Mouse (Mus musculus) forebrain, embryonic 11.5 days (tissue): ENCODE data around the gene Lmtk2. TPM values are rescaled to one million over a fixed set of nuclear protein-coding genes. Genes with fewer than 3 reads are reported as not detected.

Experiments used
- ATAC-seq: fragments of 200-750 bp; cut with Nextera tagmentation; replicated peaks from 2 replicates; pipeline ENCODE4 v1.8.0; 2017; ENCODE audit warnings: moderate TSS enrichment; ENCODE audit not compliant: low FRiP score
- DNase-seq: peaks from one replicate; pipeline ENCODE4 v3.0.0-alpha.2; 2017; ENCODE audit warnings: low spot score
- H3K27ac ChIP-seq: fragments of 300-500 bp; sonication (generic); 2 replicates; pipeline ENCODE4 v1.5.1; 2014; ENCODE audit warnings: low read depth, low read length
- H3K27me3 ChIP-seq: fragments of 300-500 bp; sonication (generic); 2 replicates; pipeline ENCODE4 v1.6.1; 2014; ENCODE audit warnings: mild to moderate bottlenecking, low read length, mixed read lengths; ENCODE audit not compliant: control insufficient read depth, insufficient read depth
- H3K36me3 ChIP-seq: fragments of 300-500 bp; sonication (generic); 2 replicates; pipeline ENCODE4 v1.6.1; 2014; ENCODE audit warnings: mild to moderate bottlenecking, low read length, moderate library complexity, mixed read lengths; ENCODE audit not compliant: control insufficient read depth, insufficient read depth
- H3K4me1 ChIP-seq: fragments of 300-500 bp; sonication (generic); replicated peaks from 2 replicates; pipeline ENCODE4 v1.6.1; 2014; ENCODE audit warnings: low read length, mixed read lengths; ENCODE audit not compliant: control insufficient read depth, insufficient read depth
- H3K4me2 ChIP-seq: fragments of 300-500 bp; sonication (generic); 2 replicates; pipeline ENCODE4 v1.6.1; 2014; ENCODE audit warnings: low read depth, mild to moderate bottlenecking, low read length, moderate library complexity, mixed read lengths; ENCODE audit not compliant: severe bottlenecking
- H3K4me3 ChIP-seq: fragments of 300-500 bp; sonication (generic); 2 replicates; pipeline ENCODE4 v1.5.1; 2014; ENCODE audit warnings: low read depth, low read length
- H3K9ac ChIP-seq: fragments of 300-500 bp; sonication (generic); 2 replicates; pipeline ENCODE4 v1.6.1; 2014; ENCODE audit warnings: low read length
- H3K9me3 ChIP-seq: fragments of 300-500 bp; sonication (generic); 2 replicates; pipeline ENCODE4 v1.6.1; 2016; ENCODE audit warnings: low read length, mixed read lengths; ENCODE audit not compliant: control insufficient read depth
- WGBS: fragments of 180-500 bp; shearing (Covaris S2); extraction: QIAGEN DNeasy Blood & Tissue Kit; methylation state at CpG from one replicate; pipeline ENCODE4 v1.1.7; 2014; 5-methylcytosine and 5-hydroxymethylcytosine counted together
- polyA plus RNA-seq: library from polyadenylated mRNA; unstranded; fragments of >200 nt; fragmentation: Nextera tagmentation; extraction: Ambion mirVana; gene quantifications from 2 replicates; pipeline ENCODE4 v1.2.1, GENCODE M21; 2014

Gene Lmtk2
- polyA plus RNA-seq, 1 experiment from 2014 or later = 8.3 TPM

DNA sequence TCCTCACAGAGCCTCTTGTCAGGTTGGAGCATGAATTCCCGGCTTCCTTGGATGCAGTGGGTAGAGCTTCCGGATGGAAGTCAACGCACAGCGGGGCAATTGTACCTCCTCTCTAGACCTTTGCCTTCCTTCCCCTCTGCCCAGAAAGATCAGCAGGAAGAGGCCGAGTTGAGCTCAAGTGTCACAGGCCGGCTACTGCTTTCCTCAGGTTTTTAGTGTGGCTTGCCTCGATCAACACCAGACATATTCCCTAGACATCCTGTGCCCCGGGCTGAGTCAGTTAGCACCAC, 1.7 kb upstream of the Lmtk2 start:
- ATAC-seq (no peak), DNase-seq (no peak)

DNA sequence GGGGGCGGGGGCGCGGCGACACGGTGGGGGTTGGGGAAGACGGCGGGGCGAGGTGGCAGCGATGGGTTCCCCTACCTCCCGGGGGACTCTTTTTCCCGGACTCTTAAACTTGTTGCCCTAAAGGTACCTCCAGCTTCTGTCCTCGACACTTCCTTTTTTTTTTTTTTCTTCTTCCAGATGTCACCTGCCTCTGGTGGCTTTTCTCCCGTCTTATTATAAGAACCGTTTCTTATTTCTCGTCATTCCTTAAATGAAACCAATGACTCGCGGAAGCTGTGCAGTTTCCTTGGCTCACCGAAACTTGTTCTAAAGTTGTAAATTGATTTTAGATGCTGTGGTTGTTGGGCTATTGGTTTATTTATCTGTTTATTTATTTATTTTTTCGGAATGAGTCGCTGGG, 712 bp downstream of the Lmtk2 start:
- no peaks in the 10 kb centered on the region for H3K9me3 ChIP-seq
- ATAC-seq (no peak), DNase-seq (no peak)
- no peaks in the 10 kb centered on the region for H3K27me3 ChIP-seq
- peak overlapping the region; percentile 92 for H3K9ac ChIP-seq
- peaks cover 8% of the 10 kb centered on the region; the same call in 1 of the 2 replicates for H3K4me1 ChIP-seq
- peak overlapping the region; percentile 66 for H3K4me2 ChIP-seq
- H3K4me3 ChIP-seq = peak overlapping the region; percentile 100
- no peaks in the 10 kb centered on the region for H3K36me3 ChIP-seq
- H3K27ac ChIP-seq = peak overlapping the region; percentile 77; the same call in 1 of the 2 replicates
- 2% methylated on average over 20 of the region's 20 CpGs for WGBS

More for the DNA sequence above, 1.7 kb upstream of the Lmtk2 start:
- no peak overlapping the region for H3K27ac ChIP-seq
- WGBS = 45% methylated on average over 8 of the region's 8 CpGs
- no peaks in the 10 kb centered on the region for H3K27me3 ChIP-seq
- H3K9ac ChIP-seq = no peak overlapping the region
- H3K4me2 ChIP-seq = no peak overlapping the region
- no peak overlapping the region for H3K4me3 ChIP-seq
- H3K36me3 ChIP-seq = no peaks in the 10 kb centered on the region
- H3K9me3 ChIP-seq = no peaks in the 10 kb centered on the region
- peaks cover 8% of the 10 kb centered on the region; the same call in 1 of the 2 replicates for H3K4me1 ChIP-seq

DNA sequence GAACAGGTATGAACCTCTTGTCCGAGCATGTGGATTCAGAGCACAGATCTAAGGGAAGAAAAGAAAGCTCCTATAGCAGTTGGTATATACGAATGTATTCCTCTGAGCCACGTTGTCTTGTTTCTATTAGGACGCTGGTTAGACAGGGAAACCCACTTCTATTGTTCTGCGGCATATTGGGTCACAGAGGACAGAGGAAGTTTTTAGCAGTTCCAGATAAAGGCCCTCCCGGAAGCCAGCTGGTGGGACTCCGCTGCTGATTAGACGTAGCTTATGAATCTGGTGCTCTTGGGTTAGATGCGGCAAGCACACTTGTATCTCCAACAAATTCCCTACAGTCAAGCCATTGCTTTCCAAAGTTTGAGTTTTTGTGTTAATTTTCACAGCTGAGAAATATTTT, 4.8 kb downstream of the Lmtk2 start:
- H3K9me3 ChIP-seq = no peaks in the 10 kb centered on the region
- no peak overlapping the region for H3K27ac ChIP-seq
- ATAC-seq (no peak), DNase-seq (no peak)
- 82% methylated on average over 9 of the region's 9 CpGs for WGBS
- H3K27me3 ChIP-seq = no peaks in the 10 kb centered on the region
- no peak overlapping the region for H3K4me3 ChIP-seq
- peaks cover 5% of the 10 kb centered on the region; the same call in 1 of the 2 replicates for H3K4me1 ChIP-seq
- no peaks in the 10 kb centered on the region for H3K36me3 ChIP-seq
- H3K9ac ChIP-seq = no peak overlapping the region
- H3K4me2 ChIP-seq = no peak overlapping the region

DNA sequence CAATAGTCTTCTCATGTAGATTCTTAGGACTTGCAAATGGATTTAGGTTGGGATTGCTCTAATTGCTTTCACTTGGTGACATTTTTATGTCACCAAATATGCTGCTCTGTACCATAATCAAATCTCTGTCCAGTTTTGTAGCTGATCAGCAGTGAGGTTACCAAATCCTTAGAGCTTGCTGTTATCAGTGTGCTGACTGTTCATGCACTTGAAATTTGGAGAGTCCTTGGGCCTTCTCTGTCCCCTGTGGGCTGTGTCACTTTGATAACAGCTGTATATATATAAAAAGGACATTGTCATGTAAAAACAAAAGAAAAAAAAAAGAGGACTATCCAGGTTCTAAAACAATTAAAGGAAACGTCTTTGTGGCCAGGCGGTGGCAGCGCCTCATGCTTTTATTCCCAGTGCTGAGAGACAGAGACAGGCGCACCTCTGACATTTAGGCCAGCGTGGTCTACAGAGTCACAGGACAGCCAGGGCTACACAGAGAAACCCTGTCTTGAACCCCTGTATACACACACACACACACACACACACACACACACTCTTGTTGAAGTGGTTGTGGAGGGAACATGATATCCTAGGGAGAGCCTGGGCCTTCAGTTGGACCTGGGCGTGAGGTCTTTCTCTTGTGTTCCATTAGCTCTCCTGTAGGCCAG, 5.4 kb downstream of the Lmtk2 start:
- Histone ChIP-seq H3K9ac (no peak overlapping the region), H3K27me3 (no peaks in the 10 kb centered on the region), H3K4me2 (no peak overlapping the region), H3K27ac (no peak overlapping the region), H3K9me3 (no peaks in the 10 kb centered on the region), H3K4me1 (peaks cover 5% of the 10 kb centered on the region; the same call in 1 of the 2 replicates), H3K36me3 (no peaks in the 10 kb centered on the region), H3K4me3 (no peak overlapping the region)
- ATAC-seq (no peak), DNase-seq (no peak)
- WGBS = 81% methylated on average over 6 of the region's 6 CpGs

DNA sequence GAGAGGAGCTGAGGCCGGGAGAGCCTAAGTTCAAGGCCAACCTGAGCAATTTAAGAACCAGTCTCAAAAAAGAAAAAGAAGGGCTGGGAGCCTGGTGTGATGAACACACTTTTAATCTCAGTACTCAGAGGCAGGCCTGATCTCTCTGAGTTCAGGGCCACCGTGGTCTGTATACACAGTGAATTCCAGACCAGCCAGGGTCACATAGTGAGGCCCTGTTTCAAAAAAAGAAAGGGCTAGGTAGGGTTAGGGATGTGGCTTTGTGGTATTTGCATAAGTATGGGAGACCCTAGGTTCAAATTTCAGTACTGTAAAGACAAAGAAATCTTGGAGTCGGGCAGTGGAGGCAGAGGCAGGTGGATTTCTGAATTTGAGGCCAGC, 5.9 kb downstream of the Lmtk2 start:
- no peaks in the 10 kb centered on the region for H3K27me3 ChIP-seq
- H3K4me2 ChIP-seq = no peak overlapping the region
- WGBS = 86% methylated on average over 3 of the region's 3 CpGs
- no peaks in the 10 kb centered on the region for H3K36me3 ChIP-seq
- no peak overlapping the region for H3K4me3 ChIP-seq
- no peak for DNase-seq
- no peak overlapping the region for H3K9ac ChIP-seq
- H3K4me1 ChIP-seq = peaks cover 4% of the 10 kb centered on the region; the same call in 1 of the 2 replicates
- no peak for ATAC-seq
- no peaks in the 10 kb centered on the region for H3K9me3 ChIP-seq
- H3K27ac ChIP-seq = no peak overlapping the region

DNA sequence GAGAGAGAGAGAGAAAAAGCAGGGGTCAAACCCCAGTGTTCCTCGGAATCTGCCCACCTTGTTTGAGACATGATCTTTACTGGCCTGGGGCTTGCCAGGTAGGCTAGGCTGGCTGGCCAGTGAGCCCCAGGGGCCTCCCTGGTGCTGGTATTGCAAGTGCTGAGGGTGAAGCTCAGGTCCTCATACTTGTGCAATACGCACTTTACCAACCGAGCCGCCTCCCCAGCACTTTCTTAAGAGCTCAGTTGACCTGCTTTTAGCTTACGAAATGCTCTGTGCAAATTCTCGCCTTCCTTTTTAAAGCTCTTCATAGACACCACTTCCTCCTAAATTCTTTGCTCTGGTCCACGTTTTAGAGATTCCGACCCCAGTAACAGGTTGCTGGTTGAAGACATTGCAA, 9.0 kb downstream of the Lmtk2 start:
- 95% methylated on average over 8 of the region's 8 CpGs for WGBS
- Histone ChIP-seq H3K9me3 (no peaks in the 10 kb centered on the region), H3K27me3 (no peaks in the 10 kb centered on the region), H3K9ac (no peak overlapping the region), H3K36me3 (no peaks in the 10 kb centered on the region), H3K4me3 (no peak overlapping the region), H3K4me1 (0 out of 2 replicates have a peak, but pooled peaks cover 2% of the 10 kb centered on the region), H3K27ac (no peak overlapping the region), H3K4me2 (no peak overlapping the region)
- no peak for ATAC-seq
- DNase-seq = no peak

DNA sequence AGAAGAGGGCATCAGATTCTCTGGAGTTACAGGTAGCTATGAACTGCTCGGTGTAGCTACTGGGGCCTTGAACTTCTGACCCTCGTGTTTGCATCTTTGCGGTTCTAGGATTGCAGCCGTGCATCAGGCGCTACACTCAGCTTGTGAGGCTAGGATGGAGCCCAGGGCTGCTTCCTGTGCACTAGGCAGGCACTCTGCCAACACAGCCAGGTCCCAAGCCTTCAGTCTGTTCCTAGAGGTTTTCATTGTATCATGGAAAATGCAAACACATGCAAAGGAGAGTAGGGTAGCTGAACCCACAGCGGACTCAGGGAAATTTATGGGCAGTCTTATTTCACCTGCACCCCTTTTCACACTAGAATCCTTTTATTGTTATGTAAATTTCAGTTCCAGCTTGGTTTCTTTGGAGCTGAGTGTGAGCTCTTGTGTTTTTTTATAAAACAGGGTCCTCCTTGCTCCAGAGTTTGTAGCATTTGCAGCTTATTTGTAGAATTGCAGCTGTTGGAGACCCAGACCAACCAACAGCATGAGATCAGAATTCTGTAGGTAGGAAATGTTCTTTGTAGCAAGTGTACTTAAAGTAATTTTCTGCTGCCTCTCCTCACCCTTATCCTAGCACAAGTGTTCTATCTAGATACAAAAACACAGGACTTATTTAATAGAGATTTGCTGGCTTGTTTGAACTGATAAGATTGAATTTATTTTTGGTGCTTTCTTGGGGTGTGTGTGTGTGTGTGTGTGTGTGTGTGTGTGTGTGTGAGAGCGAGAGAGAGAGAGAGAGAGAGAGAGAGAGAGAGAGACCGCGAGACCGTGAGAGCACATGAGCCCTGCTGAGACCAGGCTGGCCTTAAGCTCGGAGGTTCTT, 12.6 kb downstream of the Lmtk2 start:
- no peak overlapping the region for H3K9ac ChIP-seq
- H3K27ac ChIP-seq = no peak overlapping the region
- H3K4me2 ChIP-seq = no peak overlapping the region
- no peaks in the 10 kb centered on the region for H3K36me3 ChIP-seq
- H3K4me3 ChIP-seq = no peak overlapping the region
- WGBS = 75% methylated on average over 11 of the region's 11 CpGs
- DNase-seq (no peak), ATAC-seq (no peak)
- no peaks in the 10 kb centered on the region for H3K9me3 ChIP-seq
- 0 out of 2 replicates have a peak, but pooled peaks cover 2% of the 10 kb centered on the region for H3K4me1 ChIP-seq
- no peaks in the 10 kb centered on the region for H3K27me3 ChIP-seq

DNA sequence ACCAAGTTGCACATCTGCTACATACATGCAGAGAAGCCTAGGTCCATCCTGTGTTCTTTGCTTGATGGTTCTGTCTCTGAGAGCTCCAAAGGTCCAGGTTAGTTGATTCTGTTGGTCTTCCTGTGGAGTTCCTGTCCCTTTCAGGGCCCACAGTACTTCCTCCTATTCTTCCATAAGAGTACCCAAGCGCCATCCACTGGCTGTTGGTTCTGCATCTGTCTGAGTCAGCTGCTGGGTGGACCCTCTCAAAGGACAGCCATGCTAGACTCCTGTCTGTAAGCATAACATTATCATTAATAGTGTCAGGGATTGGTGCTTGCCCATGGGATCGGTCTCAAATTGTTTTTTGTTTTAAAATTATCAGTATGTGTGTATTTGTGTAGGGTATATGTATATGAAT, 13.8 kb downstream of the Lmtk2 start:
- Histone ChIP-seq H3K9me3 (no peaks in the 10 kb centered on the region), H3K27ac (no peak overlapping the region), H3K4me1 (0 out of 2 replicates have a peak, but pooled peaks cover 2% of the 10 kb centered on the region), H3K27me3 (no peaks in the 10 kb centered on the region), H3K9ac (no peak overlapping the region), H3K36me3 (no peaks in the 10 kb centered on the region), H3K4me3 (no peak overlapping the region), H3K4me2 (no peak overlapping the region)
- ATAC-seq (no peak), DNase-seq (no peak)
- 78% methylated on average over 2 of the region's 2 CpGs for WGBS
